Comparison of ENCODE assay signal across 21 mouse cellular contexts in genomic region chr5:58621527-58621926, GRCm38 (mm10).
"Had no signal": no experiment of that assay in that cellular context is flagged by ENCODE, and none has a peak within 500 bp of the region (broad histone marks: within the 10 kb centered on the region; RNA-seq: fewer than 3 reads in every experiment).

No protein-coding gene starts in this region.

- H3K4me3 ChIP-seq: lung, embryonic 15.5 days; megakaryocyte, embryonic 14.5 days; midbrain, embryonic 13.5 days; midbrain, embryonic 15.5 days; neural tube, embryonic 13.5 days; neural tube, embryonic 15.5 days; stomach, embryonic 15.5 days had no signal

- H3K27me3 ChIP-seq: lung, embryonic 15.5 days; megakaryocyte, embryonic 14.5 days; midbrain, embryonic 13.5 days; midbrain, embryonic 15.5 days; neural tube, embryonic 13.5 days; neural tube, embryonic 15.5 days; stomach, embryonic 15.5 days had no signal

- H3K4me1 ChIP-seq: lung, embryonic 15.5 days; megakaryocyte, embryonic 14.5 days; midbrain, embryonic 13.5 days; midbrain, embryonic 15.5 days; neural tube, embryonic 13.5 days; neural tube, embryonic 15.5 days; stomach, embryonic 15.5 days had no signal

- DNase-seq: liver, postnatal 0 days; lung, adult 2 months; lung, postnatal 14 days; lung, postnatal 36 days; retina, postnatal 1 day; right cerebral cortex, adult 18-20 months; right cerebral cortex, postnatal 25 days; thymus, adult 2 months; thymus, postnatal 25 days; thymus, postnatal 4 days had no signal

- H3K4me2 ChIP-seq: lung, embryonic 15.5 days; midbrain, embryonic 11.5 days; midbrain, embryonic 13.5 days; midbrain, embryonic 15.5 days; neural tube, embryonic 13.5 days; neural tube, embryonic 15.5 days; stomach, embryonic 15.5 days had no signal

- ATAC-seq: liver, postnatal 0 days; lung, postnatal 0 days; midbrain, embryonic 13.5 days; midbrain, embryonic 15.5 days had no signal

- H3K36me3 ChIP-seq: lung, embryonic 15.5 days; midbrain, embryonic 13.5 days; midbrain, embryonic 15.5 days; neural tube, embryonic 13.5 days; neural tube, embryonic 15.5 days; stomach, embryonic 15.5 days had no signal

- H3K9me3 ChIP-seq: lung, embryonic 15.5 days; megakaryocyte, embryonic 14.5 days; midbrain, embryonic 13.5 days; midbrain, embryonic 15.5 days; neural tube, embryonic 13.5 days; neural tube, embryonic 15.5 days; stomach, embryonic 15.5 days had no signal

- H3K9ac ChIP-seq: liver, postnatal 0 days; lung, embryonic 15.5 days; midbrain, embryonic 13.5 days; midbrain, embryonic 15.5 days; neural tube, embryonic 13.5 days; neural tube, embryonic 15.5 days; stomach, embryonic 15.5 days had no signal

- H3K27ac ChIP-seq: lung, embryonic 15.5 days; macrophage; midbrain, embryonic 13.5 days; midbrain, embryonic 15.5 days; neural tube, embryonic 13.5 days; neural tube, embryonic 15.5 days; stomach, embryonic 15.5 days; stomach, postnatal 0 days had no signal
